In the genomic region with DNA sequence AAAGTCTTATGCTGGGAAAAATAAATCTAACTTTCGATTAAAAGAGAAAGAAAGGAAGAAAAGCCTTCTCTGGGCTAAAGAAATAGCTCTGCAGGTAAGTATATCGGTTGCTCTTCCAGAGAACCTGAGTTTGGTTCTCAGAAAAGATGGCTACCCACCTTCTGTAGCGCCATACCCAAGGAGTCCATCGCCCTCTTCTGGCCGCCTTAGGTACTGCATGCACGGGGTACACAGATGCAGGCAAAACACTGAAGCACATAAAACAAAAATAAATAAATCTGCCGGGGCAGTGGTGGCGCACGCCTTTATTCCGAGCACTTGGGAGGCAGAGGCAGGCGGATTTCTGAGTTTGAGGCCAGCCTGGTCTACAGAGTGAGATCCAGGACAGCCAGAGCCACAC, we compare ENCODE assay signal across 10 mouse cellular contexts. TPM values are rescaled to one million over a fixed set of nuclear protein-coding genes. Genes with fewer than 3 reads are reported as not detected.
DNase-seq lines count a peak whose midpoint lies in the region; ATAC-seq and TF ChIP-seq lines count a peak whose summit lies in the region.
"Had no signal": no experiment of that assay in that cellular context is flagged by ENCODE, and none has a peak within 500 bp of the region (broad histone marks: within the 10 kb centered on the region; RNA-seq: fewer than 3 reads in every experiment).

No protein-coding gene starts in this region.

- peak; percentile 62 for TF ChIP-seq CTCF in cerebellum, adult 2 months (IDR thresholded peaks at IDR 0.05; ENCODE audit: borderline replicate concordance, insufficient read depth, low read depth, low read length)

- H3K27ac ChIP-seq in cerebellum, adult 2 months (ENCODE audit: insufficient read depth, low read length) = no peak overlapping the region

- H3K27me3 ChIP-seq in cerebellum, adult 2 months (ENCODE audit: control insufficient read depth, insufficient read depth, low read length) = no peaks in the 10 kb centered on the region

- no peak for ATAC-seq in cerebellum, adult (ENCODE audit: insufficient number of reproducible peaks, low FRiP score, low TSS enrichment)

- no peak overlapping the region for H3K4me3 ChIP-seq in cerebellum, adult 2 months (replicated peaks; ENCODE audit: insufficient read depth, low read depth, low read length)

- WGBS in cerebellum, adult 2 months = 43% methylated on average over 11 of the region's 11 CpGs

- DNase-seq in cerebellum, adult 2 months = no peak
- DNase-seq in layer of hippocampus, postnatal 10 days (ENCODE audit: low spot score in 2 of 2) = peak; percentile 52 to 55
- DNase-seq in layer of hippocampus, adult 8-10 months (ENCODE audit: low spot score in 2 of 2) = no peak
- DNase-seq in T-cell, adult 2 months (ENCODE audit: low spot score) = peak; percentile 70
- peak; percentile 73 for DNase-seq in forelimb bud, embryonic 11.5 days (ENCODE audit: low read depth, low spot score)
- peak; percentile 68 for DNase-seq in lung, postnatal 14 days
- DNase-seq in testis, postnatal 14 days (ENCODE audit: low spot score) = peak; percentile 71

- TF ChIP-seq POLR2A in cerebellum, adult 2 months (IDR thresholded peaks at IDR 0.05; ENCODE audit: borderline replicate concordance, insufficient read depth, low read length) = no peak

- H3K4me1 ChIP-seq in cerebellum, adult 2 months (ENCODE audit: control insufficient read depth, insufficient read depth, low read length) = no peaks in the 10 kb centered on the region

RNA-seq across cellular contexts. Expression of gene Il17rd, which starts 15.9 kb away (rescaled TPM):
- 1.2 and 1.3 TPM in 2 replicates for polyA plus RNA-seq in cerebellum, adult 2 months (2012; rRNA removed)
- total RNA-seq in layer of hippocampus, postnatal 10 days (2021) = 1 to 10 TPM; 5.8 to 6.5 TPM
- total RNA-seq in layer of hippocampus, adult 8-10 months (2022) = 1 to 10 TPM; 3.0 to 4.5 (median 3.5) TPM

RNA-seq across cellular contexts. Expression of gene Hesx1, which starts 28.7 kb away (rescaled TPM):
- not detected in 2 replicates for polyA plus RNA-seq in cerebellum, adult 2 months (2012; rRNA removed)
- not detected for total RNA-seq in layer of hippocampus, postnatal 10 days (2021)
- not detected for total RNA-seq in layer of hippocampus, adult 8-10 months (2022)
- total RNA-seq: layer of hippocampus, postnatal 25 days had no signal
- polyA plus RNA-seq: stomach, embryonic 14.5 days had no signal

RNA-seq across cellular contexts. Expression of gene Appl1, which starts 51.8 kb away (rescaled TPM):
- polyA plus RNA-seq in cerebellum, adult 2 months (2012; rRNA removed) = 28.4 and 31.3 TPM in 2 replicates
- 10 to 100 TPM; 63.3 to 67.0 TPM for total RNA-seq in layer of hippocampus, postnatal 10 days (2021)
- 10 to 100 TPM; 53.9 to 70.2 (median 62.1) TPM for total RNA-seq in layer of hippocampus, adult 8-10 months (2022)

Comparison
In these comparisons a context has a peak if more than half of its experiments do, and no peak if none do; other contexts are left out.
1. DNase-seq: peak in layer of hippocampus, postnatal 10 days (2 of 2), T-cell, adult 2 months (single experiment), forelimb bud, embryonic 11.5 days (single experiment), lung, postnatal 14 days (single experiment) and testis, postnatal 14 days (single experiment); none in cerebellum, adult 2 months (0 of 2) and layer of hippocampus, adult 8-10 months (0 of 2).